Mouse (Mus musculus): ENCODE measurements at regions not wholly inside any gene's neighbourhood (a gene's known extent, or its start where the extent isn't known, plus 50 kb on each side); places are given as distances from the start of the nearest gene placed in this dataset.

- Histone ChIP-seq H3K4me3 (ENCODE audit: low read depth, low read length) (no peak overlapping the region), H3K4me1 (ENCODE audit: insufficient read depth) (no peaks in the 10 kb centered on the region), H3K4me2 (ENCODE audit: low read depth, low read length) (no peak overlapping the region), H3K9ac (replicated peaks) (no peak overlapping the region), H3K27me3 (ENCODE audit: insufficient read depth, low read length) (no peaks in the 10 kb centered on the region), H3K27ac (ENCODE audit: low read depth) (no peak overlapping the region), H3K9me3 (ENCODE audit: low read length) (no peaks in the 10 kb centered on the region), H3K36me3 (replicated peaks; ENCODE audit: insufficient read depth, low read length) (no peaks in the 10 kb centered on the region)
- TF ChIP-seq CTCF (IDR thresholded peaks at IDR 0.05; ENCODE audit: low read depth) (no peak), EP300 (IDR thresholded peaks at IDR 0.05; ENCODE audit: low read depth) (no peak)
- DNase-seq (no peak), ATAC-seq (no peak)
- 80% methylated on average over 13 of the region's 13 CpGs for WGBS (ENCODE audit: insufficient replicate concordance)
Measured at GRCm38 (mm10) chr5:97642251-97642650, 185.4 kb upstream of the Gk2 start.

GRCm38 (mm10) chr5:97641646-97642045, 184.8 kb upstream of the Gk2 start:
- H3K9ac ChIP-seq (replicated peaks): no peak overlapping the region
- no peak for DNase-seq
- no peaks in the 10 kb centered on the region for H3K36me3 ChIP-seq (replicated peaks; ENCODE audit: insufficient read depth, low read length)
- no peak overlapping the region for H3K27ac ChIP-seq (ENCODE audit: low read depth)
- no peak overlapping the region for H3K4me2 ChIP-seq (ENCODE audit: low read depth, low read length)
- H3K4me1 ChIP-seq (ENCODE audit: insufficient read depth): no peaks in the 10 kb centered on the region
- ATAC-seq: no peak
- H3K4me3 ChIP-seq (ENCODE audit: low read depth, low read length): no peak overlapping the region
- no peaks in the 10 kb centered on the region for H3K9me3 ChIP-seq (ENCODE audit: low read length)
- TF ChIP-seq CTCF (IDR thresholded peaks at IDR 0.05; ENCODE audit: low read depth) (no peak), EP300 (IDR thresholded peaks at IDR 0.05; ENCODE audit: low read depth) (no peak)
- no peaks in the 10 kb centered on the region for H3K27me3 ChIP-seq (ENCODE audit: insufficient read depth, low read length)
- 85% methylated on average over 12 of the region's 12 CpGs for WGBS (ENCODE audit: insufficient replicate concordance)

GRCm38 (mm10) chr5:97636357-97636756, 179.5 kb upstream of the Gk2 start:
- DNase-seq: no peak
- H3K4me2 ChIP-seq (ENCODE audit: low read depth, low read length): no peak overlapping the region
- H3K4me1 ChIP-seq (ENCODE audit: insufficient read depth): no peaks in the 10 kb centered on the region
- H3K36me3 ChIP-seq (replicated peaks; ENCODE audit: insufficient read depth, low read length): no peaks in the 10 kb centered on the region
- H3K27ac ChIP-seq (ENCODE audit: low read depth): no peak overlapping the region
- H3K4me3 ChIP-seq (ENCODE audit: low read depth, low read length): no peak overlapping the region
- WGBS (ENCODE audit: insufficient replicate concordance): 66% methylated on average over 7 of the region's 7 CpGs
- no peak for ATAC-seq
- H3K9me3 ChIP-seq (ENCODE audit: low read length): no peaks in the 10 kb centered on the region
- H3K9ac ChIP-seq (replicated peaks): no peak overlapping the region
- H3K27me3 ChIP-seq (ENCODE audit: insufficient read depth, low read length): no peaks in the 10 kb centered on the region
- TF ChIP-seq CTCF (IDR thresholded peaks at IDR 0.05; ENCODE audit: low read depth) (no peak), EP300 (IDR thresholded peaks at IDR 0.05; ENCODE audit: low read depth) (no peak)

GRCm38 (mm10) chr5:97633766-97634165, 176.9 kb upstream of the Gk2 start:
- WGBS (ENCODE audit: insufficient replicate concordance): 78% methylated on average over 6 of the region's 6 CpGs
- TF ChIP-seq CTCF (IDR thresholded peaks at IDR 0.05; ENCODE audit: low read depth) (no peak), EP300 (IDR thresholded peaks at IDR 0.05; ENCODE audit: low read depth) (no peak)
- Histone ChIP-seq H3K36me3 (replicated peaks; ENCODE audit: insufficient read depth, low read length) (no peaks in the 10 kb centered on the region), H3K4me1 (ENCODE audit: insufficient read depth) (no peaks in the 10 kb centered on the region), H3K4me3 (ENCODE audit: low read depth, low read length) (no peak overlapping the region), H3K9ac (replicated peaks) (no peak overlapping the region), H3K27ac (ENCODE audit: low read depth) (no peak overlapping the region), H3K4me2 (ENCODE audit: low read depth, low read length) (no peak overlapping the region), H3K27me3 (ENCODE audit: insufficient read depth, low read length) (no peaks in the 10 kb centered on the region), H3K9me3 (ENCODE audit: low read length) (no peaks in the 10 kb centered on the region)
- ATAC-seq: no peak
- no peak for DNase-seq

GRCm38 (mm10) chr5:97632791-97633190, 176.0 kb upstream of the Gk2 start:
- TF ChIP-seq EP300 (IDR thresholded peaks at IDR 0.05; ENCODE audit: low read depth) (no peak), CTCF (IDR thresholded peaks at IDR 0.05; ENCODE audit: low read depth) (no peak)

GRCm38 (mm10) chr5:97625200-97625599, 168.4 kb upstream of the Gk2 start:
- Histone ChIP-seq H3K4me2 (ENCODE audit: low read depth, low read length) (no peak overlapping the region), H3K9ac (replicated peaks) (no peak overlapping the region), H3K4me1 (ENCODE audit: insufficient read depth) (no peaks in the 10 kb centered on the region), H3K27ac (ENCODE audit: low read depth) (no peak overlapping the region), H3K27me3 (ENCODE audit: insufficient read depth, low read length) (no peaks in the 10 kb centered on the region), H3K36me3 (replicated peaks; ENCODE audit: insufficient read depth, low read length) (no peaks in the 10 kb centered on the region), H3K4me3 (ENCODE audit: low read depth, low read length) (no peak overlapping the region), H3K9me3 (ENCODE audit: low read length) (no peaks in the 10 kb centered on the region)
- DNase-seq (no peak), ATAC-seq (no peak)
- TF ChIP-seq EP300 (IDR thresholded peaks at IDR 0.05; ENCODE audit: low read depth): no peak
- no peak for TF ChIP-seq CTCF (IDR thresholded peaks at IDR 0.05; ENCODE audit: low read depth)
- 78% methylated on average over 3 of the region's 3 CpGs for WGBS (ENCODE audit: insufficient replicate concordance)

More at GRCm38 (mm10) chr5:97632791-97633190, 176.0 kb upstream of the Gk2 start:
- H3K27ac ChIP-seq (ENCODE audit: low read depth): no peak overlapping the region
- no peak overlapping the region for H3K4me2 ChIP-seq (ENCODE audit: low read depth, low read length)
- H3K9me3 ChIP-seq (ENCODE audit: low read length): no peaks in the 10 kb centered on the region
- no peaks in the 10 kb centered on the region for H3K36me3 ChIP-seq (replicated peaks; ENCODE audit: insufficient read depth, low read length)
- H3K27me3 ChIP-seq (ENCODE audit: insufficient read depth, low read length): no peaks in the 10 kb centered on the region
- no peak for DNase-seq
- no peak overlapping the region for H3K4me3 ChIP-seq (ENCODE audit: low read depth, low read length)
- no peak for ATAC-seq
- H3K4me1 ChIP-seq (ENCODE audit: insufficient read depth): no peaks in the 10 kb centered on the region
- H3K9ac ChIP-seq (replicated peaks): no peak overlapping the region
- WGBS (ENCODE audit: insufficient replicate concordance): 30% methylated on average over 7 of the region's 7 CpGs

- Histone ChIP-seq H3K9me3 (ENCODE audit: low read length) (no peaks in the 10 kb centered on the region), H3K4me1 (ENCODE audit: insufficient read depth) (no peaks in the 10 kb centered on the region), H3K36me3 (replicated peaks; ENCODE audit: insufficient read depth, low read length) (no peaks in the 10 kb centered on the region), H3K4me2 (ENCODE audit: low read depth, low read length) (no peak overlapping the region), H3K4me3 (ENCODE audit: low read depth, low read length) (no peak overlapping the region), H3K27ac (ENCODE audit: low read depth) (no peak overlapping the region), H3K27me3 (ENCODE audit: insufficient read depth, low read length) (no peaks in the 10 kb centered on the region), H3K9ac (replicated peaks) (no peak overlapping the region)
- no peak for TF ChIP-seq EP300 (IDR thresholded peaks at IDR 0.05; ENCODE audit: low read depth)
- no peak for TF ChIP-seq CTCF (IDR thresholded peaks at IDR 0.05; ENCODE audit: low read depth)
- DNase-seq (no peak), ATAC-seq (no peak)
- 68% methylated on average over 2 of the region's 2 CpGs for WGBS (ENCODE audit: insufficient replicate concordance)
Measured at GRCm38 (mm10) chr5:97619890-97620289, 163.1 kb upstream of the Gk2 start.

Data from liver, postnatal 0 days (tissue).